Mouse (Mus musculus): Measurements from ENCODE around the gene Slc6a8. TPM values are rescaled to one million over a fixed set of nuclear protein-coding genes. Genes with fewer than 3 reads are reported as not detected.

Slc6a8 gene
- total and polyA plus RNA-seq, 3 experiments = 5.4 to 11.9 TPM; not detected in 1

- Histone ChIP-seq H3K4me1 (ENCODE audit: control insufficient read depth in 1 of 2, insufficient read depth in 2 of 2, low read length in 2 of 2) (peaks cover 0 to 11% of the 10 kb centered on the region in 2 experiments; a peak in 1 of 4 replicates), H3K9ac (ENCODE audit: control insufficient read depth, low read depth, low read length, poor library complexity, severe bottlenecking) (no peak within 1 kb of the TSS), H3K79me2 (ENCODE audit: control insufficient read depth, insufficient read depth, low read length, poor library complexity) (no peaks in the 10 kb centered on the region), H3K4me3 (ENCODE audit: control insufficient read depth in 1 of 2, insufficient read depth in 1 of 2, low read depth in 2 of 2, low read length in 2 of 2) (no peak within 1 kb of the TSS), H3K27me3 (ENCODE audit: control insufficient read depth in 1 of 2, insufficient read depth in 2 of 2, low read length in 2 of 2) (no peaks in the 10 kb centered on the region), H3K9me3 (replicated peaks; ENCODE audit: insufficient read depth, low read length) (no peaks in the 10 kb centered on the region), H3K36me3 (ENCODE audit: control insufficient read depth in 1 of 2, insufficient read depth in 2 of 2, low read length in 2 of 2) (no peaks in the 10 kb centered on the region), H3K27ac (ENCODE audit: control insufficient read depth, low read depth, low read length) (no peak within 1 kb of the TSS)
- TF ChIP-seq MYB (IDR thresholded peaks at IDR 0.05; ENCODE audit: low read depth, low read length) = no peak
- TF ChIP-seq ZC3H11A (IDR thresholded peaks at IDR 0.05; ENCODE audit: low read depth, low read length) = no peak
- TF ChIP-seq JUND (IDR thresholded peaks at IDR 0.05; ENCODE audit: low read depth, low read length) = no peak
- no peak for TF ChIP-seq KAT2A (conservative IDR thresholded peaks at IDR 0.05; ENCODE audit: low read depth, low read length)
- TF ChIP-seq SMC3 (IDR thresholded peaks at IDR 0.05; ENCODE audit: low read depth, low read length) = no peak
- no peak for TF ChIP-seq BHLHE40 (IDR thresholded peaks at IDR 0.05; ENCODE audit: borderline replicate concordance, low read depth, low read length)
- TF ChIP-seq MEF2A (IDR thresholded peaks at IDR 0.05; ENCODE audit: extremely low read depth, insufficient replicate concordance, low read depth, low read length, poor library complexity, severe bottlenecking) = no peak
- no peak for TF ChIP-seq POLR2AphosphoS5 (IDR thresholded peaks at IDR 0.05; ENCODE audit: borderline replicate concordance, low read depth, low read length)
- DNase-seq (ENCODE audit: low read depth, low spot score) = no peak
Measured at GRCm38 (mm10) chrX:73659575-73660283, 13.2 kb upstream of the Slc6a8 start, which contains the start of gene Pnck. TSS of gene Pnck (minus strand) at chrX:73660117.

DNA sequence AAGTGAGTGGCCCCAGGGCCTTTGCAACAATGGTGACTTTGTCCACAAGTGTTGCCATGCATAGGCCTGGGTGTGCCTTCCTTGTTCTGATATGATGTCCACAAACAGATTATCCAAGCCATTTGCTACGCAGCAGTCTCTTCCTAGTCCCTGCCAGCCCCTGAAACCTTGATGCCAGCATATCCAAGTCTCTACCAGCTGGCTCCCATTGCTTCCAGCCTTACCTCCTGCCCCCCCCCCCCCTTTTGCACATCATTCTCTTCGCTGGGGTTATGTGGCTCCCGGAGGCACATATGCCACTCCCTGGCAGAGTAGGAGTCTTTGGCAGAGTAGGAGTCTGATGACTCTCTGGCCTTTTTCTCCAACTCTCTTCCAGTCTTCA, 12.7 kb upstream of the Slc6a8 start:
- peaks cover 0 to 11% of the 10 kb centered on the region in 2 experiments; a peak in 1 of 4 replicates for H3K4me1 ChIP-seq (ENCODE audit: control insufficient read depth in 1 of 2, insufficient read depth in 2 of 2, low read length in 2 of 2)
- TF ChIP-seq CTCF (IDR thresholded peaks at IDR 0.05 in 2 of 3, conservative IDR thresholded peaks at IDR 0.05 in 1 of 3; ENCODE audit: control insufficient read depth in 1 of 3, insufficient read depth in 1 of 3, low read depth in 2 of 3, low read length in 3 of 3, poor library complexity in 1 of 3, severe bottlenecking in 1 of 3) = no peak
- TF ChIP-seq TAL1 (IDR thresholded peaks at IDR 0.05; ENCODE audit: low read length) = no peak
- TF ChIP-seq SIN3A (IDR thresholded peaks at IDR 0.05; ENCODE audit: low read length) = no peak
- TF ChIP-seq ZNF384 (IDR thresholded peaks at IDR 0.05; ENCODE audit: low read depth, low read length) = no peak
- TF ChIP-seq MAX (IDR thresholded peaks at IDR 0.05; ENCODE audit: low read length) = no peak
- no peak for TF ChIP-seq HCFC1 (IDR thresholded peaks at IDR 0.05; ENCODE audit: low read depth, low read length)
- TF ChIP-seq TCF12 (IDR thresholded peaks at IDR 0.05; ENCODE audit: low read depth, low read length) = no peak
- TF ChIP-seq RAD21 (IDR thresholded peaks at IDR 0.05; ENCODE audit: low read depth, low read length) = no peak
- no peak for TF ChIP-seq ETS1 (IDR thresholded peaks at IDR 0.05; ENCODE audit: low read depth, low read length)
- no peak for TF ChIP-seq KAT2A (conservative IDR thresholded peaks at IDR 0.05; ENCODE audit: low read depth, low read length)
- no peak for TF ChIP-seq MAFK (IDR thresholded peaks at IDR 0.05; ENCODE audit: borderline replicate concordance, low read depth, low read length)
- no peak for TF ChIP-seq UBTF (IDR thresholded peaks at IDR 0.05; ENCODE audit: borderline replicate concordance, insufficient read depth, low read depth, low read length)
- TF ChIP-seq NELFE (IDR thresholded peaks at IDR 0.05; ENCODE audit: low read depth, low read length) = no peak
- no peak for TF ChIP-seq RCOR1 (IDR thresholded peaks at IDR 0.05; ENCODE audit: low read depth, low read length)
- no peak for TF ChIP-seq ZKSCAN1 (IDR thresholded peaks at IDR 0.05; ENCODE audit: low read depth, low read length)
- no peak for TF ChIP-seq MEF2A (IDR thresholded peaks at IDR 0.05; ENCODE audit: extremely low read depth, insufficient replicate concordance, low read depth, low read length, poor library complexity, severe bottlenecking)
- no peak for TF ChIP-seq BHLHE40 (IDR thresholded peaks at IDR 0.05; ENCODE audit: borderline replicate concordance, low read depth, low read length)
- no peak for TF ChIP-seq ZMIZ1 (IDR thresholded peaks at IDR 0.05; ENCODE audit: low read depth, low read length)
- TF ChIP-seq USF2 (IDR thresholded peaks at IDR 0.05; ENCODE audit: borderline replicate concordance in 1 of 2, insufficient read depth in 1 of 2, low read depth in 1 of 2, low read length in 2 of 2) = no peak
- no peak overlapping the region for H3K27ac ChIP-seq (ENCODE audit: control insufficient read depth, low read depth, low read length)
- H3K9ac ChIP-seq (ENCODE audit: control insufficient read depth, low read depth, low read length, poor library complexity, severe bottlenecking) = no peak overlapping the region
- no peak overlapping the region for H3K4me3 ChIP-seq (ENCODE audit: control insufficient read depth in 1 of 2, insufficient read depth in 1 of 2, low read depth in 2 of 2, low read length in 2 of 2)
- no peak for DNase-seq (ENCODE audit: low read depth, low spot score)
- H3K79me2 ChIP-seq (ENCODE audit: control insufficient read depth, insufficient read depth, low read length, poor library complexity) = no peaks in the 10 kb centered on the region
- H3K36me3 ChIP-seq (ENCODE audit: control insufficient read depth in 1 of 2, insufficient read depth in 2 of 2, low read length in 2 of 2) = no peaks in the 10 kb centered on the region
- H3K27me3 ChIP-seq (ENCODE audit: control insufficient read depth in 1 of 2, insufficient read depth in 2 of 2, low read length in 2 of 2) = no peaks in the 10 kb centered on the region
- no peaks in the 10 kb centered on the region for H3K9me3 ChIP-seq (replicated peaks; ENCODE audit: insufficient read depth, low read length)
